Mouse (Mus musculus) olfactory bulb, adult 2 months (tissue): ENCODE measurements around the gene Fgl2.

Source experiments
- CTCF ChIP-seq: fragments of 200-500 bp; IDR thresholded peaks from 2 replicates; pipeline ENCODE4 v1.5.1; 2012; ENCODE audit warnings: low read depth, mild to moderate bottlenecking, low read length, moderate library complexity; ENCODE audit not compliant: insufficient read depth
- POLR2A ChIP-seq: fragments of 200-500 bp; IDR thresholded peaks from 2 replicates; pipeline ENCODE4 v1.6.1; 2012; ENCODE audit warnings: mild to moderate bottlenecking, low read depth, low read length, moderate library complexity; ENCODE audit not compliant: insufficient read depth

- TF ChIP-seq CTCF (no peak), POLR2A (no peak)
These were observed 9.5 kb downstream of the Fgl2 start for GRCm38 (mm10) chr5:21381986-21382385.
